Mouse (Mus musculus) adrenal gland, postnatal 10 days (tissue): ENCODE measurements around the gene Ptp4a2. TPM values are rescaled to one million over a fixed set of nuclear protein-coding genes. Genes with fewer than 3 reads are reported as not detected.
"Not testable (repeated sequence)": the region's sequence is repeated elsewhere in the genome, so short reads cannot be mapped to it uniquely, and the experiment has no call there.

Experiments
- DNase-seq: peaks from one replicate; pipeline ENCODE4 v3.0.0; 2021; ENCODE audit warnings: mixed read lengths
- microRNA-seq: library from miRNA; unstranded; fragments of <30 nt; microRNA quantifications from one replicate; pipeline ENCODE4 v1.2.0, GENCODE M21; 2021
- total RNA-seq, 2 experiments: library from RNA; stranded (reverse); gene quantifications; 2 replicates each; pipeline ENCODE4 v1.2.3; 2021

Gene Ptp4a2
- total RNA-seq, 2 experiments from 2014 or later: 260 to 289 TPM

GRCm38 (mm10) chr4:129882555-129883293 lies 71.7 kb downstream of the Ptp4a2 start:
- DNase-seq: peak; percentile 65

GRCm38 (mm10) chr4:129884041-129884930 lies 73.3 kb downstream of the Ptp4a2 start:
- no peak for DNase-seq

GRCm38 (mm10) chr4:129889661-129890060 lies 78.6 kb downstream of the Ptp4a2 start:
- DNase-seq: no peak

- DNase-seq: no peak
Measured at GRCm38 (mm10) chr4:129890094-129890493, 79.1 kb downstream of the Ptp4a2 start.

- no peak for DNase-seq
Measured at GRCm38 (mm10) chr4:129894861-129895260, 83.8 kb downstream of the Ptp4a2 start.

GRCm38 (mm10) chr4:129898815-129899214 lies 87.8 kb downstream of the Ptp4a2 start:
- DNase-seq: not testable (repeated sequence)

Small RNA genes within 50 kb of the gene (microRNA-seq; reads per million reads assigned to microRNA genes)
- not detected for gene Gm28017

Other genes with a start within 250 kb of the Ptp4a2 start
- gene Lck, start 237.6 kb upstream of the Ptp4a2 start, total RNA-seq: 1 to 10 TPM; 8.1 to 9.8 TPM
- gene Fam167b, start 232.7 kb upstream of the Ptp4a2 start, total RNA-seq: 10 to 100 TPM; 24.4 to 28.1 TPM
- gene Eif3i, start 210.6 kb upstream of the Ptp4a2 start, total RNA-seq: 100 to 1,000 TPM; 192 to 198 TPM
- 10 to 100 TPM; 83.6 to 86.2 TPM for gene Tmem234, start 210.6 kb upstream of the Ptp4a2 start, total RNA-seq
- gene Dcdc2b, start 197.0 kb upstream of the Ptp4a2 start, total RNA-seq: 1 to 10 TPM in 1 of 2 experiments, under 1 TPM in 1; 0.99 to 2.0 TPM
- 10 to 100 TPM; 17.4 to 28.2 TPM for gene Iqcc, start 192.1 kb upstream of the Ptp4a2 start, total RNA-seq
- gene Ccdc28b, start 187.3 kb upstream of the Ptp4a2 start, total RNA-seq: 10 to 100 TPM; 59.4 to 64.4 TPM
- gene Txlna, start 170.2 kb upstream of the Ptp4a2 start, total RNA-seq: 10 to 100 TPM; 56.7 to 61.2 TPM
- gene Kpna6, start 138.5 kb upstream of the Ptp4a2 start, total RNA-seq: 10 to 100 TPM; 70.4 to 80.6 TPM
- gene Tmem39b, start 114.4 kb upstream of the Ptp4a2 start, total RNA-seq: 10 to 100 TPM in 1 of 2 experiments, 1 to 10 TPM in 1; 9.7 to 11.4 TPM
- 10 to 100 TPM; 64.3 to 83.7 TPM for gene Khdrbs1, start 68.9 kb upstream of the Ptp4a2 start, total RNA-seq
- under 1 TPM; 0.15 to 0.30 TPM for gene Spocd1, start 118.0 kb downstream of the Ptp4a2 start, total RNA-seq
- 10 to 100 TPM; 13.4 to 16.4 TPM for gene Adgrb2, start 173.7 kb downstream of the Ptp4a2 start, total RNA-seq
- gene Col16a1, start 236.6 kb downstream of the Ptp4a2 start, total RNA-seq: 10 to 100 TPM; 29.4 to 33.8 TPM